Mouse (Mus musculus): ENCODE results near the gene Egfem1.

- TF ChIP-seq MAX (IDR thresholded peaks at IDR 0.05) (no peak), CTCF (IDR thresholded peaks at IDR 0.05; ENCODE audit: control insufficient read depth, insufficient read depth, insufficient read length) (no peak), FOSL1 (IDR thresholded peaks at IDR 0.05; ENCODE audit: insufficient read depth, low read length, poor library complexity, severe bottlenecking) (no peak), MYOD1 (IDR thresholded peaks at IDR 0.05; ENCODE audit: control insufficient read depth, insufficient read length, low read depth) (no peak)
Observed at GRCm38 (mm10) chr3:29619586-29619985, 537.8 kb downstream of the Egfem1 start.
